Mouse (Mus musculus): Measurements from ENCODE around the gene Atg10.

DNA sequence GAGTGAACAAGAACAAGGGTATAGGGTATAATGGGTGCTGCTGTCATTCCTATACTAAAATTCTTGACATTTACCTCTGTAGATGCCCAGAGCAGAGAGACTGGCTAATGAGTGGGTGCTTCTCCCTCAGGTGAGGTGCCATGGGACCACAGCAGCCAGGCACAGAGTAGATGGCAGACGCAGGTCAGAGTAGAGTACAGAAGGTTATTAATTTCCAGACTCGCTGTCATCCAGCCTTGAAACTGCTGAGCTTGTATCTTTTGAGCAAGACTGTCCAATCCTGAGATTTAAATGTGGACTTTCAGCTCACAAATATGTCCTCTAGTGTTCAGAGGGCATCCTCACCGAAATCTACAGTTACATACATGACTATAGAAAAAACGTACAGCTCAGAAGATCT is 128.9 kb downstream of the Atg10 start:
- TF ChIP-seq CTCF (IDR thresholded peaks at IDR 0.05; ENCODE audit: low read depth) (no peak), EP300 (IDR thresholded peaks at IDR 0.05; ENCODE audit: low read depth) (no peak)
